Mouse (Mus musculus) telencephalon, adult 2 months (tissue): Measurements from ENCODE around the gene Plp1.

ENCODE experiments used
- DNase-seq: peaks from one replicate; pipeline ENCODE4 v3.0.0-alpha.2; 2011; ENCODE audit warnings: low read depth, low spot score

The Plp1 gene

DNA sequence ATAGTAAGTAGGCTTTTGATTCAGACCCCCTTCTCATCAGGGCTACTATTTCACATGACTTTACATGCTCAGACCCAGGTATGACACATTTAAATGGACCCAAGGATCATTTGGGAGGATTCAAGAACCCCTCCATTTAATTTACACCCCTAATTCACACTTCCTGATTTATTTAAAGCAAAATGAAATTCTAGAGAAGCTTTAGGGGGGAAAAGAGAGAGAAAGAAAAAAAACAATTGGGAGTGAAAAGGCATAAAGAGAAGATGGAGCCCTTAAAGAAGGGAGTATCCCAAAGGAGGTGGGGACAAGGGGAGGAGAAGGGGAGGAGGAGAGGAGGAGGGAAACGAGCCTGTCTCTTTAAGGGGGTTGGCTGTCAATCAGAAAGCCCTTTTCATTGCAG, at the start of gene Plp1:
Gene Plp1 (plus strand): TSS at position 301 of the 400 bp plus-strand sequence.
- DNase-seq, result no peak

DNA sequence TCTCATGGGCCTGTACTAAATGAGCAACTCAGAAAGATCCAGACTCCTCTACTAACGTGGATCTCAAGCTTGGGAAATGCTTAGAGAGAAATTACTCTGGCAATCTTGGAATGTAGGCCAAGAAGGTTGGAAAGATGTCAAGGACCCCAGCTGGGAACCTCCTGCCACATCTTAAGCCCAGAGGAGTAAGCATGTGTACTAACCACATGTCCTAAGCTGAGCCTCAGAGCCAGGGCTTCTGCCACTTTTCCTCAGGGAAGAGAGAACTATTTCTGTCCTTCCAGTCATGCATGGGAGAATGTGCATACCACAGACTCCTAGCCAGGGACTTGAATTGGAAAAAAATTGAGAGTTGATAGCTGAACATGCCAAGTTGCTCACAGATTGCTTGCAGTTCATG, 49.4 kb upstream of the Plp1 start:
- DNase-seq, result no peak

DNA sequence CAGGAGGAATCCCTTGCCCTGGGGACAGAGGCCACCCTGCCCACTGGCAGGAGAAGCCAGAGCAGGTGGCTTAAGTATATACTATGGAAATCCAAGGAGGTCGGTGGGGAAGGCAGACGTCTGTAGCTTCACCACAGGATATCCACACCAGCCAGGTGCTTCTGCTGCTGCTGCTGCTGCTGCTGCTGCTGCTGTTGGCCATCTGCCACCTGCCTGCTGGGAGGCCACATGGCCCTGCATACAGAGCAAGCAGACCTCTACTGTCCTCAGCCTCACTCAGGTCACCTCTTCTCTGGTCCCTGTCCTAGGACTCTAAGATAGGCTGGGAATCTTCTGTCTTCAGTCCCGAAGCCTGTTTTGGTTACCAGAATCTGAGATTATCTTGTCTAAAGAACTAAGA, 44.4 kb upstream of the Plp1 start:
- DNase-seq, result no peak

DNA sequence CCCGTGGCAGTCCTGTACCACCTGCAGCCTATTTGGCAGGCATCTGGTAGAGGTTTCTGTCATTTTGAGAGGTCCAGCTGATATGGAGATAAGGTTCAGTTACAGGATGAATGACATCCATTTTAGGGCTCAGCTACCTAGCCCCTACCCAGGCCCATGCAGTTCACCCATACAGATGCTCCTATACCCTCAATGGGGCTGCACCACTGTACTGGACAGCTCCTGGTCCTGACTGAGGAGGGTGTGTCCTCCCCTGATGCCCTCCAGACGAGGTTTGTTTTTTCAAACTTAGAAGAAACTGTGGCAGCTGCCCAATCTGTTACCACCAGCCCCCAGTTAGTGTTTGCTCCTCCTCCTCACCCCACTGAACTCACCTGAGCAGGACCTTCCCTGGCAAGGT, 43.2 kb upstream of the Plp1 start:
- no peak for DNase-seq

DNA sequence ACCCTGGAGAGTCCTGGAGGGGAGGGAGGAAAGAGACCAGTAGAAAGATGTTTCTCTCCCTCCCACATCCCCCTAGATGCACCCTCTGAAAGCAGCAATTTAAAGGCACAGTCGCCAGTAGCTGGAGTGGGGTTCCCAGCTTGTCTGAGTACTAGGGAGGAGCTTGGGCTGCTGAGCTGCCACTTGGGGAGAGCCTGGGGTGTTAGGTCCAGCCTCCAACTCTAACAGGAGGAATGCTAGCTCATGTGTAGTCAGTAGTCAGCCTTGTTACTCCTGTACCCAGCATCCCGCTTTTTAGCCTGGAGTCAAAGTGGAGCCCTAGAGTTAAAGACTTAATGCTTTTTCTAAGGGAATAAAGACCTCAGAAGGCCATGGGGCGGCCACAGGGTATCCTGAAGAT, 42.4 kb upstream of the Plp1 start, which contains the start of gene Glra4:
Gene Glra4 (minus strand): TSS at position 101 of the 400 bp plus-strand sequence.
- no peak for DNase-seq

DNA sequence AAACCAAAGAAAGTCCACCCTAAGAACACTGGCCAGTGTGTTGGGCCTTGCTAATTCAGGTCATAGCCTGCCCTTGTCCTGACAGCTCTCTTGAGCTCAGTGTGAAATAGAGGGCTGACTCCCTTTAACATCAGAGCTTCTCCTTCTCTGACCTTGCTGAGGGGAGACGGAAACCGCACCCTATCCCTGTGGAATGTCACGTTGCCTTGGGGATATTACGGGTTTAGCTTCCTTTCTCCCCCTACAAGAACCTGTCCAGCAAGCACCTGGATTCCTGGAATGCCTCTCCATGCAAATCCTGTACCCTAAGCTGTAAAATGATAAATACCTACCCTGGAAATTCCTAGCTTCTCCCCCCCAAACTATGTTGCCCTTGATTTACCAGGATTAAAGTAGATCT, 33.0 kb upstream of the Plp1 start:
- DNase-seq, result no peak

DNA sequence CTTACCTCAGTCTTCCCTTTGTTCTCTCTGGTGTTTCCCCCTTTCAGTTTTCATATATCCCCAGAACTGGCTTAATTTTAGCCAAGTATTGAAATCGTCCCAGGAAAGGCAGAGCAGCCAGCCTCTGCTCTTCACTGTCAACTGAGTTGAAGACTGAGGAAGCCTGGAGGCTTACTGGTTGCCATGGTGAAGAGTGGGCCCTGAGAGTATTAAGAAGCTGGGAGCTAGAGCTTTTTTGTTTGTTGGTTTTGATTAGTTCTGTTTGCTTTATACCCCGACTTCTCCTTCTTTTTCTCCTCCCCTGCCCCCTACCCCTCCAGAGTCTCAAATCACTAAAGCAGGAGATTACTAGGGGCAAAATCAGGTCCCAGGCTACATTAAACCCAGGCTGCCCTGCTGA, 25.2 kb upstream of the Plp1 start:
- DNase-seq, result no peak

DNA sequence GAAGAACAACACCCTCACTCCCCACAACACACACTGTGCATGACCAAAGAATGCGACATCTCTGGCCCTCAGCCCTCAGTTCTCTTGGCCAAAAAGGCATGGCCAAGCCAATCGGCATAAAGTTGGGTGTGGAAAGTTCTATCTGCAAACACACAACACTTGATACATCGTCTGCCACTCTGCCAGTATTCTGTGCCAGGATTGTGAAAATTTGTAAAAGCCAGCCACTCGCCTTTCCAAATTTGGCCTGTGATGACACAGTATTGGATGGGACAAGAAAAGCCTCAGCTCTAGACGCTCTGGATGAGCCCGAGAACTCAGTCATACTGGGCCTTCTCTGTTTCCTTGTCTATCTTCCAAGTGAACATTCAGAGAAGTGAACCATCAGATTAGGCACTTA, 2.7 kb upstream of the Plp1 start:
- no peak for DNase-seq

DNA sequence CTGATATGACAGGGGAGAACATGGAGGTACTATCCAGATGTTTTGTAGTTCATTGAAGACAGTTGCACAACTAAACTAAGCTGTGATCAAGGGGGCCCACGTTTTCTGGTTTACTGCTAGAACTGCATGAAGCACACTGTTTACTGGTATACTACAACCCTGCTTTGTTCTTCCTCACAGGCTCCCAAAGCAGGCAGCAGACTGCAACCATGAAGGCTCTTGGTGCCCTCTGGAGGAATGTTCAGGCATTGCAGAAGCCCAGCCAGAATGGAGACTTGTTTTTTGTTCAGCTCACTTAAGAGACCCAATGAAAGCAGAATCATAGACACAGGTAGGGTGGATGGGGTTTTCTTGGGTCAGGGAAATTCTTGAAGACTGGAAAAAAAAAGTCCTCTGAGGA, 2.2 kb upstream of the Plp1 start:
- peak; percentile 55 for DNase-seq

DNA sequence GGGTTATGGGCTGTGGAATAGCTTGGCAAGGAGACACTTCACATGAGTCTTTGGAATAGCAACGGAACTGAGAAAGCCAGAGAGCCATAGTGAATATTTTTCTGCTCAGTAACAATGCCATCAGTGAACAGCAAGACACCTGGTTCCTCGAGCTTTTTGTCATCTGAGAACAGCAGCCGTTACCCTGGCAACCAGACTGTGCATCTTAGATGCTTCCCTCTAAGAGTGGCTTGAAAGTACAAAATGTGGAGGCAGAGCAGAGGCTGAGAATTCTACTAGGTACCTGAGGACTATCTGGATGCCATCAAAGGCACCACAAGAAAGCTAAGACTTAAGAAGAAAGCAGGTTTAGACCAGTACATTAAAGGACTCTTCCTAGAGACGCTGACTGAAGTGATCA, 2.5 kb downstream of the Plp1 start:
- DNase-seq, result peak; percentile 35

DNA sequence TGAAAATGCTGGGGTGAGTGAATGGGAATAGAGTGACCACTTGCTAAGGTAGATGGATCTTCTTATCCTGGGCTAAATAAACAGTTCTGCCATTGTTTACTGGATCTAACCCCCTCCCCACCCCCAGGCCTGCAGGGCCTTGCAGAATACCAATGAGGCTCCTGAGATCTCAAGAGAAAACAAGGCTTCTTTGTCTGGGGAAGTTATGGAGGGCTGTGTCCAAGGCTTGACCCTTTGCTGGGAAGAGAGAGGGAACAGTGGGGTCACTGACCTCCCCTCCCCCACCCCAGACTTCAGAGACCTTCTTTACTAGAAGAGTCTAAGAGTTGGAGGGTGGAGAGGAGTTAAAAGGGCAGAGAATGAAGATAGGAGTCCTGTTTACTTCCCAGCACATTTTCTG, 6.1 kb downstream of the Plp1 start:
- no peak for DNase-seq

DNA sequence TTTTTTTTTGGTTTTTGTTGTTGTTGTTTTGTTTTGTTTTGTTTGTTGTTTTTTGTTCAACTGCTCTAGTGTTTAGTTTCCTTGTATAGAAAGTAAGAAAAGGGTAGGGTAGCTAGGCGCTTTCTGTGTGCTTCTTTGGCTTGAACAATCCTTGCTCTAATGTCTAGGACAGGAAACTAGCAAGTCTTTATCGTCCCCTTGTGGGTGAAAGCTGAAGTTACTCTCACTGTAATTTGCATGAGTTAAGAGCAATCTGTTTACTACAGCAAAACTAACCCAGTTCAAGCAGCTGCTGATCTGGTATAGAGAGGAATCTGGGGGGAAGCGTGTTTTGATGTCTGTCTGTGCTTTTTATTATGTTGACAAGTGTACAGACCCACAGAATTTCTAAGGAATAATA, 27.8 kb downstream of the Plp1 start:
- no peak for DNase-seq

DNA sequence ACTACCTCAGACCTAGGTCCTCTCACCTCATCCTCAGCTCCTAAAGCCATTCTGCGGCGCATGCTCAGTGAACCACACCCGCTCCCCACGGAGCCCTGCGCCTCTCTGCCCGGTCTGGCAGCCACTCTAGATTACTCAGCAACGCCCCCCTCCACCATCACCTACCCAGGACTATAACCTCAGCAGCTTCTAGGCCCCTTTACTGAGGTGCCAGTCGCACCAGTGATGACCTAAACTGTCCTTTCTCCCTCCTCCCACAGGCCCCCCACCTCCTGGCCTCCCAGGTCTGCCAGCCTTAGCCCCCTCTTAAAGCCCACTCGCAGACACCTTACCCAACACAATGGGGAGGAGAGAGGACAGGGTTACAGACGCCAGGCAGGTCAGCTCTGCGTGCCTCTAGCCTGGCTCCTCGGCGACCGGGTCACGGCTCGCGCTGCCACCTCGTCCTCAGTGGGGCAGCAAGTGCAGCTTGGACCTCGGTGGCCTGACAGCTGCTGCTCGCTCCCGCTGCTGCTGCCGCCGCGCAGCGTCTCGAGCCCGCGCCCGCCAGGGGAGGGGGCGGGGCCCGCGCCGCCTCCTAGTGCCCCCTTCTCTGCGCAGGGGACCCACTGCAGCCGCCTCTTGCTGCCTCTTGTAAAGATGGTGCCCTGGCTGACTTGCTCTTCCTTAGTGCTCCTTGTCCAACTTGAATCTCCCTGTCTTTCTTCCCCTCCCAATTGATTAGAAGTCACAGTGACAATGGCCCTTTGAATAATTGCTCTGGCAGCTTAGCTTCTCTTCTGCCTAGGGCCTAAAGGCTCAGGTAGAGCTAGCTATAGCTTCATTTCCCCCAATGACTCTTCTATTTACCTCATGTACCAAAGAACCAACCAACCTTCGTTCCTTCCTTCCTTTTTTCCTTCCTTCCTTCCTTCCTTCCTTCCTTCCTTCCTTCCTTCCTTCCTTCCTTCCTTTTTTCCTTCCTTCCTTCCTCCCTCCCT, 45.9 kb downstream of the Plp1 start, which contains the start of gene Rab9b:
Gene Rab9b (minus strand): TSS at position 695 of the 980 bp plus-strand sequence.
- peak; percentile 49 for DNase-seq
